8 mouse cellular contexts compared by ENCODE assay signal in genomic region chr8:71660325-71661120, GRCm38 (mm10). TPM values are rescaled to one million over a fixed set of nuclear protein-coding genes. Genes with fewer than 3 reads are reported as not detected.
DNase-seq lines count a peak whose midpoint lies in the region; ATAC-seq lines count a peak whose summit lies in the region.

No protein-coding gene starts in this region.

- whole genome bisulfite sequencing in heart, embryonic 11.5 days (ENCODE audit: insufficient replicate concordance), result 7% methylated on average over 36 of the region's 36 CpGs
- WGBS in limb, embryonic 12.5 days, result 8% methylated on average over 36 of the region's 36 CpGs
- whole genome bisulfite sequencing in midbrain, embryonic 15.5 days, result 7% methylated on average over 36 of the region's 36 CpGs

- H3K36me3 ChIP-seq in heart, embryonic 11.5 days (ENCODE audit: control insufficient read depth, insufficient read depth, low read length), result no peaks in the 10 kb centered on the region
- no peaks in the 10 kb centered on the region for H3K36me3 ChIP-seq in limb, embryonic 12.5 days
- H3K36me3 ChIP-seq in midbrain, embryonic 15.5 days (replicated peaks), result peaks cover 21% of the 10 kb centered on the region

- no peak overlapping the region for H3K9ac ChIP-seq in heart, embryonic 11.5 days (ENCODE audit: low read depth, low read length)
- no peak overlapping the region for H3K9ac ChIP-seq in limb, embryonic 12.5 days (replicated peaks)
- no peak overlapping the region for H3K9ac ChIP-seq in midbrain, embryonic 15.5 days

- no peak overlapping the region for H3K27ac ChIP-seq in heart, embryonic 11.5 days (ENCODE audit: low read depth, low read length)
- H3K27ac ChIP-seq in limb, embryonic 12.5 days, result no peak overlapping the region
- no peak overlapping the region for H3K27ac ChIP-seq in midbrain, embryonic 15.5 days

- H3K4me1 ChIP-seq in heart, embryonic 11.5 days (ENCODE audit: control insufficient read depth, insufficient read depth, low read length), result peaks cover 5% of the 10 kb centered on the region; the same call in 1 of the 2 replicates
- H3K4me1 ChIP-seq in limb, embryonic 12.5 days (replicated peaks), result no peaks in the 10 kb centered on the region
- 0 out of 2 replicates have a peak, but pooled peaks cover 5% of the 10 kb centered on the region for H3K4me1 ChIP-seq in midbrain, embryonic 15.5 days

- ATAC-seq in heart, embryonic 11.5 days (replicated peaks; ENCODE audit: insufficient number of reproducible peaks, low FRiP score, low TSS enrichment), result no peak
- peak; percentile 39; the same call in 1 of the 2 replicates for ATAC-seq in limb, embryonic 12.5 days (ENCODE audit: insufficient number of reproducible peaks, insufficient read depth, low FRiP score, low TSS enrichment, low read depth)
- peak; percentile 65 for ATAC-seq in midbrain, embryonic 15.5 days (replicated peaks)

- H3K4me3 ChIP-seq in heart, embryonic 11.5 days (ENCODE audit: low read depth, low read length), result no peak overlapping the region
- no peak overlapping the region for H3K4me3 ChIP-seq in limb, embryonic 12.5 days (replicated peaks)
- H3K4me3 ChIP-seq in midbrain, embryonic 15.5 days, result no peak overlapping the region

- H3K27me3 ChIP-seq in heart, embryonic 11.5 days (ENCODE audit: control insufficient read depth, insufficient read depth, low read length), result peaks cover 77% of the 10 kb centered on the region
- H3K27me3 ChIP-seq in limb, embryonic 12.5 days, result peaks cover 97% of the 10 kb centered on the region
- peaks cover 31% of the 10 kb centered on the region for H3K27me3 ChIP-seq in midbrain, embryonic 15.5 days (replicated peaks)

- no peak overlapping the region for H3K4me2 ChIP-seq in heart, embryonic 11.5 days
- H3K4me2 ChIP-seq in limb, embryonic 12.5 days, result peak overlapping the region; percentile 22; the same call in 1 of the 2 replicates
- H3K4me2 ChIP-seq in midbrain, embryonic 15.5 days, result no peak overlapping the region

- DNase-seq in heart, adult 11 months, result peak; percentile 96
- peak; percentile 85 for DNase-seq in embryo, embryonic 11.5 days (ENCODE audit: low read depth, low spot score)
- peak; percentile 74 to 82 for DNase-seq in gastrocnemius, postnatal 4 days (ENCODE audit: low spot score in 2 of 2)
- peak; percentile 87 for DNase-seq in kidney, adult 18-20 months
- peak; percentile 69 for DNase-seq in spleen, adult 12 weeks (ENCODE audit: low spot score)

- H3K9me3 ChIP-seq in heart, embryonic 11.5 days (replicated peaks; ENCODE audit: control insufficient read depth, low read length), result no peaks in the 10 kb centered on the region
- no peaks in the 10 kb centered on the region for H3K9me3 ChIP-seq in limb, embryonic 12.5 days
- H3K9me3 ChIP-seq in midbrain, embryonic 15.5 days, result no peaks in the 10 kb centered on the region

RNA-seq across cellular contexts. Expression of gene Unc13a, which starts 11.0 kb away (rescaled TPM):
- polyA plus RNA-seq in heart, embryonic 11.5 days (2014; fragmentation: Nextera tagmentation; extraction: Ambion mirVana), result 0.63 and 0.65 TPM in 2 replicates
- total RNA-seq in gastrocnemius, postnatal 4 days (2021), result under 1 TPM; 0.22 to 0.47 TPM
- 0.60 and 0.86 TPM in 2 replicates for polyA plus RNA-seq in limb, embryonic 12.5 days (2016; fragmentation: Nextera tagmentation; extraction: Ambion mirVana)
- polyA plus RNA-seq in midbrain, embryonic 15.5 days (2015; fragmentation: Nextera tagmentation; extraction: Ambion mirVana), result 26.9 and 27.4 TPM in 2 replicates

RNA-seq across cellular contexts. Expression of gene Jak3, which starts 15.6 kb away (rescaled TPM):
- 4.9 and 5.3 TPM in 2 replicates for polyA plus RNA-seq in heart, embryonic 11.5 days (2014; fragmentation: Nextera tagmentation; extraction: Ambion mirVana)
- 1 to 10 TPM; 5.0 to 6.5 TPM for total RNA-seq in gastrocnemius, postnatal 4 days (2021)
- 3.8 and 4.4 TPM in 2 replicates for polyA plus RNA-seq in limb, embryonic 12.5 days (2016; fragmentation: Nextera tagmentation; extraction: Ambion mirVana)
- 5.2 and 5.8 TPM in 2 replicates for polyA plus RNA-seq in midbrain, embryonic 15.5 days (2015; fragmentation: Nextera tagmentation; extraction: Ambion mirVana)

RNA-seq across cellular contexts. Expression of gene Insl3, which starts 28.5 kb away (rescaled TPM):
- polyA plus RNA-seq in heart, embryonic 11.5 days (2014; fragmentation: Nextera tagmentation; extraction: Ambion mirVana), result 0.61 and 0.89 TPM in 2 replicates
- total RNA-seq in gastrocnemius, postnatal 4 days (2021), result 1 to 10 TPM; 2.6 to 3.4 TPM
- 0.54 and 0.64 TPM in 2 replicates for polyA plus RNA-seq in limb, embryonic 12.5 days (2016; fragmentation: Nextera tagmentation; extraction: Ambion mirVana)
- polyA plus RNA-seq in midbrain, embryonic 15.5 days (2015; fragmentation: Nextera tagmentation; extraction: Ambion mirVana), result 0.37 and 1.5 TPM in 2 replicates

RNA-seq across cellular contexts. Expression of gene B3gnt3, which starts 41.1 kb away (rescaled TPM):
- polyA plus RNA-seq in heart, embryonic 11.5 days (2014; fragmentation: Nextera tagmentation; extraction: Ambion mirVana), result 1.4 and 1.8 TPM in 2 replicates
- 1 to 10 TPM; 4.1 to 4.5 TPM for total RNA-seq in gastrocnemius, postnatal 4 days (2021)
- polyA plus RNA-seq in limb, embryonic 12.5 days (2016; fragmentation: Nextera tagmentation; extraction: Ambion mirVana), result 0.70 and 1.1 TPM in 2 replicates
- polyA plus RNA-seq in midbrain, embryonic 15.5 days (2015; fragmentation: Nextera tagmentation; extraction: Ambion mirVana), result 0.27 and 0.36 TPM in 2 replicates

RNA-seq across cellular contexts. Expression of gene Colgalt1, which starts 49.7 kb away (rescaled TPM):
- polyA plus RNA-seq in heart, embryonic 11.5 days (2014; fragmentation: Nextera tagmentation; extraction: Ambion mirVana), result 47.8 and 55.6 TPM in 2 replicates
- total RNA-seq in gastrocnemius, postnatal 4 days (2021), result 10 to 100 TPM; 63.9 to 77.4 TPM
- 61.4 and 65.9 TPM in 2 replicates for polyA plus RNA-seq in limb, embryonic 12.5 days (2016; fragmentation: Nextera tagmentation; extraction: Ambion mirVana)
- polyA plus RNA-seq in midbrain, embryonic 15.5 days (2015; fragmentation: Nextera tagmentation; extraction: Ambion mirVana), result 70.5 and 74.5 TPM in 2 replicates

Comparison
In these comparisons a context has a peak if more than half of its experiments do, and no peak if none do; other contexts are left out.
1. RNA of gene Unc13a, which starts 11.0 kb away (polyA plus RNA-seq): 26.9 to 27.4 TPM in midbrain, embryonic 15.5 days; 0.63 to 0.65 TPM in heart, embryonic 11.5 days and 0.60 to 0.86 TPM in limb, embryonic 12.5 days; every median in the first group is over 10 times any median in the second.
2. Peak in every context shown above with its lines, with median percentiles within 50 percentile points of each other: DNase-seq.